Mouse (Mus musculus): Measurements from ENCODE around the gene C4b.

- no peak for TF ChIP-seq CTCF (IDR thresholded peaks at IDR 0.05)
- no peak for TF ChIP-seq POLR2A (IDR thresholded peaks at IDR 0.05; ENCODE audit: insufficient read depth, low read depth, low read length)
- TF ChIP-seq EP300 (IDR thresholded peaks at IDR 0.05; ENCODE audit: insufficient read depth, low read depth, low read length), result no peak
Observed at GRCm38 (mm10) chr17:34683179-34683578, 60.5 kb downstream of the C4b start.
